Mouse (Mus musculus) spleen, postnatal 4 days (tissue): ENCODE measurements around the gene Lkaaear1.

Experiments used
- DNase-seq, 2 experiments: peaks; one replicate each; pipeline ENCODE4 v3.0.0; 2022; ENCODE audit warnings: low spot score in 2 of 2

Lkaaear1 gene

GRCm38 (mm10) chr2:181684713-181685112 lies 13.5 kb downstream of the Lkaaear1 start:
- no peak for DNase-seq

GRCm38 (mm10) chr2:181683381-181683780 lies 14.9 kb downstream of the Lkaaear1 start:
- no peak for DNase-seq

- no peak for DNase-seq
Observed at GRCm38 (mm10) chr2:181681978-181682377, 16.3 kb downstream of the Lkaaear1 start.

GRCm38 (mm10) chr2:181680716-181681117 lies 17.5 kb downstream of the Lkaaear1 start:
- peak in 1 of 2 experiments; percentile 67 for DNase-seq

- DNase-seq, result peak; percentile 64 to 82
Observed at GRCm38 (mm10) chr2:181679951-181680715, 18.1 kb downstream of the Lkaaear1 start, which contains the start of gene Tcea2. TSS of gene Tcea2 (plus strand) at chr2:181680310.

GRCm38 (mm10) chr2:181678780-181679179 lies 19.5 kb downstream of the Lkaaear1 start:
- peak in 1 of 2 experiments; percentile 63 for DNase-seq

GRCm38 (mm10) chr2:181677755-181678098 lies 20.5 kb downstream of the Lkaaear1 start:
- DNase-seq, result no peak

- no peak for DNase-seq
Observed at GRCm38 (mm10) chr2:181677096-181677754, 21.0 kb downstream of the Lkaaear1 start.

GRCm38 (mm10) chr2:181676424-181676823 lies 21.8 kb downstream of the Lkaaear1 start:
- DNase-seq, result no peak

- no peak for DNase-seq
Observed at GRCm38 (mm10) chr2:181675454-181675853, 22.8 kb downstream of the Lkaaear1 start.

- no peak for DNase-seq
Observed at GRCm38 (mm10) chr2:181674934-181675333, 23.3 kb downstream of the Lkaaear1 start.

- DNase-seq, result no peak
Observed at GRCm38 (mm10) chr2:181673501-181673900, 24.7 kb downstream of the Lkaaear1 start.

- DNase-seq, result no peak
Observed at GRCm38 (mm10) chr2:181671984-181672383, 26.3 kb downstream of the Lkaaear1 start.

GRCm38 (mm10) chr2:181671326-181671725 lies 26.9 kb downstream of the Lkaaear1 start, which contains the start of gene Sox18:
TSS of gene Sox18 (minus strand) at chr2:181671640.
- DNase-seq, result no peak

- DNase-seq, result no peak
Observed at GRCm38 (mm10) chr2:181670913-181671311, 27.3 kb downstream of the Lkaaear1 start.

GRCm38 (mm10) chr2:181670285-181670912 lies 27.8 kb downstream of the Lkaaear1 start:
- no peak for DNase-seq

GRCm38 (mm10) chr2:181663298-181663630 lies 35.0 kb downstream of the Lkaaear1 start:
- DNase-seq, result no peak

- DNase-seq, result no peak
Observed at GRCm38 (mm10) chr2:181662620-181663297, 35.5 kb downstream of the Lkaaear1 start.

- peak; percentile 75 to 85 for DNase-seq
Observed at GRCm38 (mm10) chr2:181659609-181660055, 38.6 kb downstream of the Lkaaear1 start.

- DNase-seq, result peak; percentile 42 to 70
Observed at GRCm38 (mm10) chr2:181658930-181659555, 39.2 kb downstream of the Lkaaear1 start.

GRCm38 (mm10) chr2:181658528-181658927 lies 39.7 kb downstream of the Lkaaear1 start:
- no peak for DNase-seq

GRCm38 (mm10) chr2:181657441-181657840 lies 40.8 kb downstream of the Lkaaear1 start:
- DNase-seq, result no peak
